Mouse (Mus musculus) heart, postnatal 0 days (tissue): ENCODE measurements around the gene Card6. TPM values are rescaled to one million over a fixed set of nuclear protein-coding genes. Genes with fewer than 3 reads are reported as not detected.
A peak's percentile ranks its signal among the peaks of the same experiment; 100 is the strongest.

Experiments
- ATAC-seq: fragments of 200-750 bp; cut with Nextera tagmentation; 2 replicates; pipeline ENCODE4 v1.8.0; 2017; ENCODE audit warnings: low read depth, moderate number of reproducible peaks, moderate library complexity; ENCODE audit not compliant: insufficient read depth
- DNase-seq: peaks from one replicate; pipeline ENCODE4 v3.0.0-alpha.2; 2016; ENCODE audit warnings: low spot score
- H3K27ac ChIP-seq: fragments of 300-500 bp; sonication (generic); 2 replicates; pipeline ENCODE4 v1.5.1; 2014; ENCODE audit warnings: low read depth, mild to moderate bottlenecking
- H3K27me3 ChIP-seq: fragments of 300-500 bp; sonication (generic); 2 replicates; pipeline ENCODE4 v1.6.1; 2014; ENCODE audit warnings: low read length, mixed read lengths; ENCODE audit not compliant: control insufficient read depth, insufficient read depth
- H3K36me3 ChIP-seq: fragments of 300-500 bp; sonication (generic); replicated peaks from 2 replicates; pipeline ENCODE4 v1.6.1; 2014; ENCODE audit warnings: low read length, mixed read lengths; ENCODE audit not compliant: control insufficient read depth, insufficient read depth
- H3K4me1 ChIP-seq: fragments of 300-500 bp; sonication (generic); 2 replicates; pipeline ENCODE4 v1.6.1; 2014; ENCODE audit warnings: antibody characterized with exemption; ENCODE audit not compliant: control insufficient read depth, insufficient read depth
- H3K4me2 ChIP-seq: fragments of 300-500 bp; sonication (generic); 2 replicates; pipeline ENCODE4 v1.6.1; 2014; ENCODE audit warnings: low read depth, mild to moderate bottlenecking, low read length, moderate library complexity
- H3K4me3 ChIP-seq: fragments of 300-500 bp; sonication (generic); 2 replicates; pipeline ENCODE4 v1.5.1; 2014; ENCODE audit warnings: low read depth, low read length
- H3K9ac ChIP-seq: fragments of 300-500 bp; sonication (generic); replicated peaks from 2 replicates; pipeline ENCODE4 v1.6.1; 2014; ENCODE audit warnings: low read depth, low read length, mixed read lengths
- H3K9me3 ChIP-seq: fragments of 300-500 bp; sonication (generic); replicated peaks from 2 replicates; pipeline ENCODE4 v1.6.1; 2016; ENCODE audit warnings: low read length; ENCODE audit not compliant: control insufficient read depth
- CTCF ChIP-seq: IDR thresholded peaks from 2 replicates; pipeline ENCODE4 v1.5.1; 2016; ENCODE audit warnings: antibody characterized with exemption, control low read depth, low read depth
- EP300 ChIP-seq: IDR thresholded peaks from 2 replicates; pipeline ENCODE4 v1.6.1; 2016; ENCODE audit warnings: antibody characterized with exemption, low read depth
- WGBS: fragments of 180-500 bp; shearing (Covaris S2); extraction: QIAGEN DNeasy Blood & Tissue Kit; methylation state at CpG from one replicate; pipeline ENCODE4 v1.1.7; 2014; 5-methylcytosine and 5-hydroxymethylcytosine counted together
- polyA plus RNA-seq: library from polyadenylated mRNA; unstranded; fragments of >200 nt; fragmentation: Nextera tagmentation; extraction: Ambion mirVana; gene quantifications from 2 replicates; pipeline ENCODE4 v1.2.1, GENCODE M21; 2015
- total RNA-seq: library from RNA; depleted of rRNA; stranded (reverse); fragments of >200 nt; gene quantifications from 2 replicates; pipeline ENCODE4 v1.2.3, GENCODE M21; 2014; ENCODE audit warnings: low replicate concordance

Gene Card6
- total and polyA plus RNA-seq, 2 experiments from 2014 or later: 1.7 to 1.8 TPM

- H3K4me3 ChIP-seq: no peak overlapping the region
- no peak for DNase-seq
- no peak overlapping the region for H3K9ac ChIP-seq
- H3K27ac ChIP-seq: no peak overlapping the region
- TF ChIP-seq CTCF: no peak
- TF ChIP-seq EP300: no peak
- 76% methylated on average over 2 of the region's 2 CpGs for WGBS
- no peak overlapping the region for H3K4me2 ChIP-seq
- H3K27me3 ChIP-seq: no peaks in the 10 kb centered on the region
- H3K9me3 ChIP-seq: no peaks in the 10 kb centered on the region
- no peak for ATAC-seq
- peaks cover 47% of the 10 kb centered on the region for H3K36me3 ChIP-seq
- peaks cover 14% of the 10 kb centered on the region for H3K4me1 ChIP-seq
Observed at GRCm38 (mm10) chr15:5119192-5119591, 10.9 kb upstream of the Card6 start.

- Histone ChIP-seq H3K4me2 (no peak overlapping the region), H3K9me3 (no peaks in the 10 kb centered on the region), H3K4me3 (no peak overlapping the region), H3K4me1 (peaks cover 14% of the 10 kb centered on the region), H3K27me3 (no peaks in the 10 kb centered on the region), H3K27ac (no peak overlapping the region), H3K9ac (no peak overlapping the region), H3K36me3 (peaks cover 47% of the 10 kb centered on the region)
- no peak for TF ChIP-seq EP300
- TF ChIP-seq CTCF: no peak
- WGBS: 78% methylated on average over 9 of the region's 9 CpGs
- DNase-seq (no peak), ATAC-seq (no peak)
Observed at GRCm38 (mm10) chr15:5118626-5119025, 10.3 kb upstream of the Card6 start.

- Histone ChIP-seq H3K4me2 (peak overlapping the region; percentile 60), H3K9ac (peak overlapping the region; percentile 73), H3K4me1 (peaks cover 14% of the 10 kb centered on the region), H3K27ac (peak overlapping the region; percentile 93), H3K9me3 (no peaks in the 10 kb centered on the region), H3K27me3 (no peaks in the 10 kb centered on the region), H3K4me3 (peak overlapping the region; percentile 67), H3K36me3 (peaks cover 45% of the 10 kb centered on the region)
- WGBS: under 1% methylated on average over 22 of the region's 22 CpGs
- ATAC-seq: no peak
- TF ChIP-seq EP300 (no peak), CTCF (no peak)
- DNase-seq: no peak
Observed at GRCm38 (mm10) chr15:5117031-5117601, 8.8 kb upstream of the Card6 start.

- H3K4me3 ChIP-seq: peak within 1 kb of the TSS; percentile 67
- H3K27me3 ChIP-seq: no peaks in the 10 kb centered on the region
- DNase-seq (peak; percentile 98), ATAC-seq (peak; percentile 98)
- H3K36me3 ChIP-seq: peaks cover 38% of the 10 kb centered on the region
- WGBS: under 1% methylated on average over 48 of the region's 55 CpGs
- peak; percentile 62 for TF ChIP-seq CTCF
- 0 out of 2 replicates have a peak, but pooled peaks have one; percentile 66 for TF ChIP-seq EP300
- H3K4me1 ChIP-seq: peaks cover 14% of the 10 kb centered on the region
- H3K9ac ChIP-seq: peak within 1 kb of the TSS; percentile 73
- no peaks in the 10 kb centered on the region for H3K9me3 ChIP-seq
- peak within 1 kb of the TSS; percentile 93 for H3K27ac ChIP-seq
- peak within 1 kb of the TSS; percentile 75 for H3K4me2 ChIP-seq
Observed at GRCm38 (mm10) chr15:5116270-5117030, 8.1 kb upstream of the Card6 start, which contains the start of gene Rpl37. Rpl37 (plus strand) TSS chr15:5116645.

GRCm38 (mm10) chr15:5115173-5115572 lies 6.8 kb upstream of the Card6 start:
- Histone ChIP-seq H3K36me3 (peaks cover 26% of the 10 kb centered on the region), H3K27ac (peak overlapping the region; percentile 93), H3K4me3 (peak overlapping the region; percentile 67), H3K9me3 (no peaks in the 10 kb centered on the region), H3K4me2 (peak overlapping the region; percentile 75), H3K9ac (peak overlapping the region; percentile 71), H3K4me1 (peaks cover 14% of the 10 kb centered on the region), H3K27me3 (no peaks in the 10 kb centered on the region)
- TF ChIP-seq EP300: no peak
- no peak for TF ChIP-seq CTCF
- DNase-seq (no peak), ATAC-seq (no peak)
- 49% methylated on average over 8 of the region's 8 CpGs for WGBS
